Mouse (Mus musculus) E14TG2a.4 (cell line): ENCODE measurements around the gene Nmur1.

ENCODE experiments used
- H3K27me3 ChIP-seq: 2 replicates; pipeline ENCODE4 v1.6.1; 2014; ENCODE audit warnings: low read length, control low read depth; ENCODE audit not compliant: insufficient read depth
- H3K36me3 ChIP-seq: 2 replicates; pipeline ENCODE4 v1.6.1; 2014; ENCODE audit warnings: low read length, control low read depth; ENCODE audit not compliant: insufficient read depth
- H3K4me1 ChIP-seq: replicated peaks from 2 replicates; pipeline ENCODE4 v1.6.1; 2014; ENCODE audit warnings: low read depth, low read length, control low read depth
- H3K4me3 ChIP-seq: replicated peaks from 2 replicates; pipeline ENCODE4 v1.5.1; 2014; ENCODE audit warnings: mild to moderate bottlenecking, low read length
- H3K9me3 ChIP-seq: 2 replicates; pipeline ENCODE4 v1.6.1; 2014; ENCODE audit warnings: low read length, control low read depth
- CTCF ChIP-seq: conservative IDR thresholded peaks from 2 replicates; pipeline ENCODE4 v1.5.1; 2014; ENCODE audit warnings: low read length
- NANOG ChIP-seq: IDR thresholded peaks from 2 replicates; pipeline ENCODE4 v1.6.1; 2014; ENCODE audit warnings: borderline replicate concordance, low read length, mixed read lengths
- POU5F1 ChIP-seq: IDR thresholded peaks from 2 replicates; pipeline ENCODE4 v1.6.1; 2014; ENCODE audit warnings: low read length, borderline replicate concordance

The Nmur1 gene

DNA sequence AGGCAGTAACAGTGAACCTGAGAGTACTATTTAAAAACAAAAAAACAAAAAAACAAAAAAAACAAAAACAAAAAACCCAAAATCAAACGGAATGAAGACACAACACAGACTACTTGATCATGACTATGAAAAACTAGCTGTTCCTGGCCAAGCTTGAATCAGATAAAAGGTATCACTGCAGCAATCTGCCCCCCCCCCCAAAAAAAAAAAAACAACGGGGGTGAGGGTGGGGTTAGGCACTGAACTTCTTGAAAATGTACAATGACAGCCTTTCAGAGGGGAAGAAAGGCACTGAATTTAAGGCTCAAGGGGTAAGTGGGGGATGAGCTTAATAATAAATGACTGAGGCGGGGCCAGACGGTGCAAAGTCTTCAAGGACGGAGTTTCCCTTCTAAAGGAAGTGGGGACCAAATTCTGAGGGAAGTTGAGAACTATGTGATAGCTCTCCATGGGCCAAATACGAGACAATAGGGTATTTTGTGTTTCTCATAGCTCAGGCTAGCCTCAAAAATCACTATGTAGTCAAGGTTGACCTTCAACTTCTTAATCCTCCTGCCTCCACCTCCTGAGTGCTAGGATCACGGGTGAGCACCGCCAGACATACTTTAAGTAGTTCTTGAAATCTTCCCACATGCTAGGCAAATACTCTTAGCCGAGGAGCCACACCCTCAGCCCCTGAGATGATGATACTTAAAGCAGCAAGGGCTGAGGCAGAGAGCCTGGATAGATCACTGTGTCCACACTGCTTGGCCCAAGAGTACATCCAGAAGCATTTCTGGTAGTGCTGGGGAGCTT, 11.4 kb upstream of the Nmur1 start:
- TF ChIP-seq POU5F1 (no peak), NANOG (no peak), CTCF (no peak)
- H3K4me3 ChIP-seq, result peak overlapping the region; percentile 14; the same call in 1 of the 2 replicates
- H3K4me1 ChIP-seq, result peaks cover 73% of the 10 kb centered on the region
- no peaks in the 10 kb centered on the region for H3K36me3 ChIP-seq
- H3K27me3 ChIP-seq, result no peaks in the 10 kb centered on the region
- H3K9me3 ChIP-seq, result no peaks in the 10 kb centered on the region

DNA sequence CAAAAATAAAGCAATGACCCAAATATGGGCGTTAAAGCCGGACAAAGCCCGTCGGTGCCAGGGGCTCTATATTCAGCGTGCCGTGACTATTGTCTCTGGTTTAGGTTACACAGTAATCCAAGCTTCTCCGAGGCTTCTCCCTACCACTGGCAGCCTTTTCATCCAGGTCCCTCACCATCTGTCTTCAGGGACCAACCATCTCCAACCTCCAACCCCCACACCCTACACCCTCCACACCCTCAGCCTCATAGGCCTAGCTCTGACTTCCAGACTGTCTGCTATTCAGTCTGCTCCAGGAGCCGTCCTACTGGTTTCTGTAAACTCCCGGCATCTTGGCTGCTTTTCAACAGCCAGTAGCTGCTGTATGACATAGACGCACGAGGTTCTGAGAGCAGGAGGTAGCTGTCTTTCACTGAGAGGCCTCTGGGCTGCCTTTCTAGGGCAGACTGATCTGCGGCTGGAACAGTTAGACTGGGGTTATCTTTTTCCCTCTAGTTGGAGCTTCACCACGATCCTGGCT, 9.3 kb upstream of the Nmur1 start:
- H3K27me3 ChIP-seq, result no peaks in the 10 kb centered on the region
- H3K4me3 ChIP-seq, result peak overlapping the region; percentile 79; the same call in 1 of the 2 replicates
- no peaks in the 10 kb centered on the region for H3K9me3 ChIP-seq
- TF ChIP-seq CTCF, result no peak
- no peak for TF ChIP-seq POU5F1
- TF ChIP-seq NANOG, result no peak
- H3K36me3 ChIP-seq, result no peaks in the 10 kb centered on the region
- peaks cover 70% of the 10 kb centered on the region for H3K4me1 ChIP-seq

DNA sequence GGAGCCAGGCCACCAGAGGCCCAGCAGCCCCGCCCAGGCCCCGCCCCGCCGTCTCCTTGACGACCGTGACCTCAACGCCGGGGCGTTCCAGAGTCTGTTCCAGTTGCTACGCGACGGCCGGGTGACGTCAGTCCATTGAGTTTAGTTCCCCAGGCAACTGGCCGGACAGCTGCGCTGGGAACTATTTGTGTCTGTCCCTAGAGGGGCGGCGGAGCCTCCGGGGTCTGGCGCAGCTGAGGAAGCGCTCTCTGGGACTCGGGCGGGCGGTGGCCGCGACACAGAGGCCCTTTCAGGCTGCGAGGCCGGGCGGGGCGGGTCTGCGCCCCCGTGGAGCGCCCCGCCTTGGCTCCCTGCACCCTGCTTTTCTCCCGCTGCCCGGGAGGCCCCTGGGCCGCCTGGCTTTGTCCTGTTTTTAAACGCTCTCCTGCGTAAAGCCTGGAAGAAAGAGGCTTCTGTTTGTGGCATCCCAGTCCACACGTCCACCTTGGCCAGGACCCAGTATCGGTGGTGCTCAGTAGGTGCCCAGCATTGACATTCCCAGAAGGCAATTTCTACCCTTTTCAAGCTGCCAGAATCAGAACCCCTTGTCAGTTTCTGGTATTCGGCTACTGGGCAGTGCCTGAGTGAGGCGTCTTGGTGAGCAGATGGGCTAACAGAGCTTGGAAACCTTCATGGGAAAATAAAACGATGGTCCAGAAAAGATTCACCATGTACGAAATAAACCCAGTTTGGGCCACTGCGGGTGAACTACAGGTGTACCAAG, 8.6 kb upstream of the Nmur1 start:
- Histone ChIP-seq H3K4me1 (peaks cover 63% of the 10 kb centered on the region), H3K4me3 (peak overlapping the region; percentile 79), H3K9me3 (no peaks in the 10 kb centered on the region), H3K36me3 (no peaks in the 10 kb centered on the region), H3K27me3 (no peaks in the 10 kb centered on the region)
- no peak for TF ChIP-seq NANOG
- TF ChIP-seq CTCF, result no peak
- no peak for TF ChIP-seq POU5F1

DNA sequence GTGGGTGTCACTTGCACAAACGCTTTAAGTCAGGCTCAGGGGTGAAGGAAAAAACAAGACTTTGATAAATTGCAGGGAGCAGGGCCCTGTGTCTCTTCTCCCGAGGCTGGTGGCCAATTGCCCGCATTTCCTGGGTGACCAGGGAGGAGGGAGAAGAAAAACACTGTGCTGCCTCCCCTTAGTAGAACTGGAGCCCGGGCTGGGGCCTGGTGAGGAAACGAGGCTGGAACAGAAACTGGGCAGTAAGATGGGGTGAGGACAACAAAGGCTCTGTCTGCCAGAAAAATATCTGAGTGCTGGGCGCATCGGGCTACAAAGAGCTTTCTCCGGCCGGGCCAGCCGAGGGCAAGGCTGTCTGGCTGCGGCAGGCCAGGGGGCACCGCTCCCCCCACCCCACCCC, 8.0 kb upstream of the Nmur1 start:
- no peaks in the 10 kb centered on the region for H3K27me3 ChIP-seq
- TF ChIP-seq NANOG, result no peak
- TF ChIP-seq CTCF, result no peak
- no peak for TF ChIP-seq POU5F1
- H3K9me3 ChIP-seq, result no peaks in the 10 kb centered on the region
- H3K4me3 ChIP-seq, result peak overlapping the region; percentile 65
- H3K36me3 ChIP-seq, result no peaks in the 10 kb centered on the region
- peaks cover 59% of the 10 kb centered on the region for H3K4me1 ChIP-seq

- H3K36me3 ChIP-seq, result no peaks in the 10 kb centered on the region
- H3K9me3 ChIP-seq, result no peaks in the 10 kb centered on the region
- no peak overlapping the region for H3K4me3 ChIP-seq
- TF ChIP-seq POU5F1 (no peak), CTCF (no peak), NANOG (no peak)
- H3K27me3 ChIP-seq, result no peaks in the 10 kb centered on the region
- peaks cover 53% of the 10 kb centered on the region for H3K4me1 ChIP-seq
These were observed 7.3 kb upstream of the Nmur1 start for GRCm38 (mm10) chr1:86433359-86433758.

- H3K4me3 ChIP-seq, result no peak overlapping the region
- no peaks in the 10 kb centered on the region for H3K36me3 ChIP-seq
- H3K9me3 ChIP-seq, result no peaks in the 10 kb centered on the region
- no peaks in the 10 kb centered on the region for H3K27me3 ChIP-seq
- H3K4me1 ChIP-seq, result peaks cover 49% of the 10 kb centered on the region
- TF ChIP-seq POU5F1 (no peak), NANOG (no peak), CTCF (no peak)
These were observed 6.8 kb upstream of the Nmur1 start for GRCm38 (mm10) chr1:86432778-86433177.

GRCm38 (mm10) chr1:86430056-86430455, 4.0 kb upstream of the Nmur1 start:
- Histone ChIP-seq H3K4me3 (no peak overlapping the region), H3K36me3 (no peaks in the 10 kb centered on the region), H3K4me1 (peaks cover 40% of the 10 kb centered on the region), H3K9me3 (no peaks in the 10 kb centered on the region), H3K27me3 (no peaks in the 10 kb centered on the region; the same call in 1 of the 2 replicates)
- no peak for TF ChIP-seq POU5F1
- peak; percentile 96 for TF ChIP-seq CTCF
- no peak for TF ChIP-seq NANOG

DNA sequence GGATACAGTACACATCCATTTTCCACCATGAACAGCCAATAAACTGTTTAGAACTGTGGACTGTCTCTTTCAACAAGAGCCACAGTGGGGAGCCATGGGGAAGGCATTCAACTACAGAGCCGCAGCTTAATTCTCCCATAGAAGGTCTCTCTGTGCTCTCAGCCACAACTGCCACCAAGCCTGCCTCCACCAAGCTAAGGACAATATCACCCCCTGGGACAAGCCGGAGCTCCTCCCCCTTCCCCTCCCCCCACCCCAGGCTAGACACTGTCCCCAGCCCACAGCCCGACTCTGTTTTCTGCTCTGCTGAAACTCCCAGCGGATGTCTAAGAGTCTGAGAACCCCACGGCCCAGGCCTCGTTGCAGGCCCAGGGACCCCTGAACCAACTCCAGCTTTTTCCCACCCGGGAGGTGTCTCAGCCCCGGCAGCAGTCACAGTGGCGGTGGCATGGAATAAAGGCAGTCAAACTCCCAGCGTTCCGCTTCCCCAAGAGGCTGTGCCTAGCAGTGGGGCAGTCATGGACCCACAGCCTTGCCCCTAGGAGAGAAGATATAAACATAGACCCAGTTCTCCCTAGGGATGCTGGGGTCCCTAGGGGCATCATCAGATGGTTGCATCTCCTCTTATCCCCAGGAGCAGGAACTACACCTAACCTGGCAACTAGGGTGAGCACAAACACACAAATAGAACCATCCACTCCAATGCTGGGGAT, 1.0 kb downstream of the Nmur1 start:
- Histone ChIP-seq H3K4me3 (peak overlapping the region; percentile 61), H3K9me3 (no peaks in the 10 kb centered on the region), H3K4me1 (peaks cover 57% of the 10 kb centered on the region), H3K27me3 (no peaks in the 10 kb centered on the region; the same call in 1 of the 2 replicates), H3K36me3 (no peaks in the 10 kb centered on the region)
- TF ChIP-seq CTCF, result no peak
- no peak for TF ChIP-seq NANOG
- TF ChIP-seq POU5F1, result no peak
